Mouse (Mus musculus) forebrain, embryonic 11.5 days (tissue): ENCODE measurements at regions not wholly inside any gene's neighbourhood (a gene's known extent, or its start where the extent isn't known, plus 50 kb on each side); places are given as distances from the start of the nearest gene placed in this dataset.

Experiments used
- ATAC-seq: fragments of 200-750 bp; cut with Nextera tagmentation; replicated peaks from 2 replicates; pipeline ENCODE4 v1.8.0; 2017; ENCODE audit warnings: moderate TSS enrichment; ENCODE audit not compliant: low FRiP score
- DNase-seq: peaks from one replicate; pipeline ENCODE4 v3.0.0-alpha.2; 2017; ENCODE audit warnings: low spot score
- H3K27ac ChIP-seq: fragments of 300-500 bp; sonication (generic); 2 replicates; pipeline ENCODE4 v1.5.1; 2014; ENCODE audit warnings: low read depth, low read length
- H3K27me3 ChIP-seq: fragments of 300-500 bp; sonication (generic); 2 replicates; pipeline ENCODE4 v1.6.1; 2014; ENCODE audit warnings: mild to moderate bottlenecking, low read length, mixed read lengths; ENCODE audit not compliant: control insufficient read depth, insufficient read depth
- H3K36me3 ChIP-seq: fragments of 300-500 bp; sonication (generic); 2 replicates; pipeline ENCODE4 v1.6.1; 2014; ENCODE audit warnings: mild to moderate bottlenecking, low read length, moderate library complexity, mixed read lengths; ENCODE audit not compliant: control insufficient read depth, insufficient read depth
- H3K4me1 ChIP-seq: fragments of 300-500 bp; sonication (generic); replicated peaks from 2 replicates; pipeline ENCODE4 v1.6.1; 2014; ENCODE audit warnings: low read length, mixed read lengths; ENCODE audit not compliant: control insufficient read depth, insufficient read depth
- H3K4me2 ChIP-seq: fragments of 300-500 bp; sonication (generic); 2 replicates; pipeline ENCODE4 v1.6.1; 2014; ENCODE audit warnings: low read depth, mild to moderate bottlenecking, low read length, moderate library complexity, mixed read lengths; ENCODE audit not compliant: severe bottlenecking
- H3K4me3 ChIP-seq: fragments of 300-500 bp; sonication (generic); 2 replicates; pipeline ENCODE4 v1.5.1; 2014; ENCODE audit warnings: low read depth, low read length
- H3K9ac ChIP-seq: fragments of 300-500 bp; sonication (generic); 2 replicates; pipeline ENCODE4 v1.6.1; 2014; ENCODE audit warnings: low read length
- H3K9me3 ChIP-seq: fragments of 300-500 bp; sonication (generic); 2 replicates; pipeline ENCODE4 v1.6.1; 2016; ENCODE audit warnings: low read length, mixed read lengths; ENCODE audit not compliant: control insufficient read depth
- WGBS: fragments of 180-500 bp; shearing (Covaris S2); extraction: QIAGEN DNeasy Blood & Tissue Kit; methylation state at CpG from one replicate; pipeline ENCODE4 v1.1.7; 2014; 5-methylcytosine and 5-hydroxymethylcytosine counted together

- no peaks in the 10 kb centered on the region for H3K27me3 ChIP-seq
- H3K4me2 ChIP-seq: no peak overlapping the region
- 90% methylated on average over 2 of the region's 2 CpGs for WGBS
- no peak overlapping the region for H3K4me3 ChIP-seq
- H3K9me3 ChIP-seq: no peaks in the 10 kb centered on the region
- H3K4me1 ChIP-seq: no peaks in the 10 kb centered on the region; the same call in 1 of the 2 replicates
- no peak overlapping the region for H3K9ac ChIP-seq
- no peak for ATAC-seq
- no peak for DNase-seq
- H3K36me3 ChIP-seq: no peaks in the 10 kb centered on the region
- no peak overlapping the region for H3K27ac ChIP-seq
Measured at GRCm38 (mm10) chr9:23120814-23121213, 102.1 kb upstream of the Bmper start.

GRCm38 (mm10) chr9:23122524-23122923 is 100.4 kb upstream of the Bmper start:
- WGBS: 86% methylated on average over 5 of the region's 5 CpGs
- no peaks in the 10 kb centered on the region for H3K27me3 ChIP-seq

GRCm38 (mm10) chr9:23123452-23123851 is 99.4 kb upstream of the Bmper start:
- Histone ChIP-seq H3K4me3 (no peak overlapping the region), H3K9ac (no peak overlapping the region), H3K27me3 (no peaks in the 10 kb centered on the region), H3K4me1 (no peaks in the 10 kb centered on the region; the same call in 1 of the 2 replicates), H3K36me3 (no peaks in the 10 kb centered on the region), H3K27ac (no peak overlapping the region), H3K9me3 (no peaks in the 10 kb centered on the region), H3K4me2 (no peak overlapping the region)
- DNase-seq (no peak), ATAC-seq (no peak)
- 90% methylated on average over 3 of the region's 3 CpGs for WGBS

More at GRCm38 (mm10) chr9:23122524-23122923, 100.4 kb upstream of the Bmper start:
- H3K4me3 ChIP-seq: no peak overlapping the region
- no peaks in the 10 kb centered on the region for H3K9me3 ChIP-seq
- no peak overlapping the region for H3K4me2 ChIP-seq
- no peaks in the 10 kb centered on the region; the same call in 1 of the 2 replicates for H3K4me1 ChIP-seq
- no peaks in the 10 kb centered on the region for H3K36me3 ChIP-seq
- no peak overlapping the region for H3K27ac ChIP-seq
- ATAC-seq: no peak
- no peak overlapping the region for H3K9ac ChIP-seq
- no peak for DNase-seq

GRCm38 (mm10) chr9:23125761-23126704 is 96.8 kb upstream of the Bmper start:
- H3K4me1 ChIP-seq: no peaks in the 10 kb centered on the region; the same call in 1 of the 2 replicates
- WGBS: 37% methylated on average over 10 of the region's 10 CpGs
- no peak overlapping the region for H3K9ac ChIP-seq
- ATAC-seq (peak; percentile 66), DNase-seq (no peak)
- no peaks in the 10 kb centered on the region for H3K36me3 ChIP-seq
- no peaks in the 10 kb centered on the region for H3K27me3 ChIP-seq
- H3K27ac ChIP-seq: no peak overlapping the region
- H3K9me3 ChIP-seq: no peaks in the 10 kb centered on the region
- H3K4me2 ChIP-seq: no peak overlapping the region
- H3K4me3 ChIP-seq: no peak overlapping the region

GRCm38 (mm10) chr9:23127338-23128017 is 95.4 kb upstream of the Bmper start:
- Histone ChIP-seq H3K36me3 (no peaks in the 10 kb centered on the region), H3K4me1 (no peaks in the 10 kb centered on the region; the same call in 1 of the 2 replicates), H3K4me3 (no peak overlapping the region), H3K27me3 (no peaks in the 10 kb centered on the region), H3K4me2 (no peak overlapping the region), H3K9ac (no peak overlapping the region), H3K9me3 (no peaks in the 10 kb centered on the region), H3K27ac (no peak overlapping the region)
- 45% methylated on average over 9 of the region's 9 CpGs for WGBS
- peak; percentile 46; the same call in 1 of the 2 replicates for ATAC-seq
- DNase-seq: no peak

- Histone ChIP-seq H3K4me1 (no peaks in the 10 kb centered on the region; the same call in 1 of the 2 replicates), H3K9ac (no peak overlapping the region), H3K4me2 (no peak overlapping the region), H3K27me3 (no peaks in the 10 kb centered on the region), H3K9me3 (no peaks in the 10 kb centered on the region), H3K4me3 (no peak overlapping the region), H3K27ac (no peak overlapping the region), H3K36me3 (no peaks in the 10 kb centered on the region)
- 70% methylated on average over 2 of the region's 2 CpGs for WGBS
- DNase-seq (no peak), ATAC-seq (no peak)
Measured at GRCm38 (mm10) chr9:23128018-23128369, 94.9 kb upstream of the Bmper start.

GRCm38 (mm10) chr9:23134006-23134405 is 88.9 kb upstream of the Bmper start:
- DNase-seq: no peak
- Histone ChIP-seq H3K9me3 (no peaks in the 10 kb centered on the region), H3K27me3 (no peaks in the 10 kb centered on the region), H3K27ac (no peak overlapping the region), H3K36me3 (no peaks in the 10 kb centered on the region), H3K4me1 (no peaks in the 10 kb centered on the region), H3K9ac (no peak overlapping the region), H3K4me2 (no peak overlapping the region), H3K4me3 (no peak overlapping the region)
- ATAC-seq: no peak
- 81% methylated on average over 2 of the region's 2 CpGs for WGBS

GRCm38 (mm10) chr9:23134421-23135118 is 88.3 kb upstream of the Bmper start:
- H3K9me3 ChIP-seq: no peaks in the 10 kb centered on the region
- no peak overlapping the region for H3K4me3 ChIP-seq
- no peak overlapping the region for H3K9ac ChIP-seq
- H3K4me1 ChIP-seq: no peaks in the 10 kb centered on the region
- H3K27me3 ChIP-seq: no peaks in the 10 kb centered on the region
- no peak overlapping the region for H3K4me2 ChIP-seq
- no peaks in the 10 kb centered on the region for H3K36me3 ChIP-seq
- ATAC-seq (no peak), DNase-seq (no peak)
- H3K27ac ChIP-seq: no peak overlapping the region
- 82% methylated on average over 12 of the region's 12 CpGs for WGBS
